Comparison of ENCODE assay signal across 9 mouse cellular contexts in the genomic region with DNA sequence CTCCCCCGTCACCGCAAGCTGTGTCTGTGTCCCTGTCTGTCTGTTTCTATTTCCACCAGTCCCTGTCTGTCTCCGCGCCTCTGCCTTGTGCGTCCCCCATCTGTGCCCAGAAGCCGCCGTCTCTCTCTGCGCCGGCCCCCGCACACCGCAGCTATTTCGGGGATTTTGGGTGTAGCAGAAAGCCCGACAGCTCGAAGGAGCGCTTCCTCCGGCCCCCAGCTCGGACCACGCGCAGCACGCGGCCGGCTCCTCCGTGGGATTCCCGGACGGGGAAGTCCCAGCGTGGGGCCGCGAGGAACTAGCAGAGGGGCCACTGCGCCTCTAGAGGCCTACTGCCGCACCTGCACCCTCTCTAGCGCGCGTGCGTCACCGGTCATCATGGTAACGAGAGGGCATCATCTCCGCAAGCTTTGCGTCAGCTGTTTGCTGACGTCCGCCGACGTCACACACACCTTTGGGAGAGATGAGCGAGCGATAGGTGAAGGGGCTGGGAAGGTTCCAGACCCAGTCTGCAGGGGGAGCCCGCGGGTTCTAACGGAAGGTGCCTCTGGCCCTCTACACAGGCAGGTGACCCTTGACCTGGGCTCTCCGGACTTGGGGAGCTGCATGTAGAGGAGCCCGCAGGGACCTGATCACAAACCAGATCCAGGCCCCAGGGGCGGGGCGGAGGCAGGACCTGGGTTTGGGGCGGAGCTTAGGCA. TPM values are rescaled to one million over a fixed set of nuclear protein-coding genes. Genes with fewer than 3 reads are reported as not detected.
DNase-seq lines count a peak whose midpoint lies in the region; ATAC-seq and TF ChIP-seq lines count a peak whose summit lies in the region.
"Had no signal": no experiment of that assay in that cellular context is flagged by ENCODE, and none has a peak within 500 bp of the region (broad histone marks: within the 10 kb centered on the region; RNA-seq: fewer than 3 reads in every experiment).

No protein-coding gene starts in this region.

- peak overlapping the region; percentile 89 for H3K4me2 ChIP-seq in embryonic facial prominence, embryonic 15.5 days (replicated peaks)
- peak overlapping the region; percentile 91 for H3K4me2 ChIP-seq in kidney, embryonic 15.5 days

- DNase-seq in 3T3-L1 (ENCODE audit: low read depth, low spot score) = peak; percentile 65
- peak; percentile 92 for DNase-seq in heart, embryonic 10.5 days (ENCODE audit: low spot score)
- DNase-seq in liver = peak; percentile 84
- DNase-seq in monocyte, adult 2 months (ENCODE audit: low read depth in 1 of 2, low spot score in 2 of 2) = peak; percentile 72 to 93
- DNase-seq in spleen, postnatal 14 days (ENCODE audit: low spot score in 2 of 2) = peak; percentile 67 to 80

- H3K9me3 ChIP-seq in embryonic facial prominence, embryonic 15.5 days (replicated peaks) = no peaks in the 10 kb centered on the region
- 0 out of 2 replicates have a peak, but pooled peaks cover 3% of the 10 kb centered on the region for H3K9me3 ChIP-seq in heart, embryonic 10.5 days
- 0 out of 2 replicates have a peak, but pooled peaks cover 3% of the 10 kb centered on the region for H3K9me3 ChIP-seq in kidney, embryonic 15.5 days (replicated peaks)

- peak; percentile 64 for ATAC-seq in embryonic facial prominence, embryonic 15.5 days (ENCODE audit: insufficient number of reproducible peaks, low FRiP score, low TSS enrichment, low read depth)
- peak; percentile 68 for ATAC-seq in kidney, embryonic 15.5 days (replicated peaks; ENCODE audit: low FRiP score)
- ATAC-seq: Patski had no signal

- WGBS in bone marrow, adult 2 months = under 1% methylated on average over 52 of the region's 52 CpGs
- WGBS in embryonic facial prominence, embryonic 15.5 days = under 1% methylated on average over 52 of the region's 52 CpGs
- 1% methylated on average over 52 of the region's 52 CpGs for WGBS in heart, embryonic 10.5 days
- WGBS in kidney, embryonic 15.5 days = under 1% methylated on average over 52 of the region's 52 CpGs

- peak overlapping the region; percentile 57 for H3K4me3 ChIP-seq in bone marrow, adult 2 months (replicated peaks; ENCODE audit: control insufficient read depth, low read depth, low read length)
- peak overlapping the region; percentile 62 for H3K4me3 ChIP-seq in embryonic facial prominence, embryonic 15.5 days (replicated peaks)
- H3K4me3 ChIP-seq in heart, embryonic 10.5 days = peak overlapping the region; percentile 79
- H3K4me3 ChIP-seq in kidney, embryonic 15.5 days (replicated peaks) = peak overlapping the region; percentile 64

- H3K9ac ChIP-seq in embryonic facial prominence, embryonic 15.5 days = peak overlapping the region; percentile 60
- peak overlapping the region; percentile 76 for H3K9ac ChIP-seq in kidney, embryonic 15.5 days

- H3K27me3 ChIP-seq in embryonic facial prominence, embryonic 15.5 days = peaks cover 42% of the 10 kb centered on the region
- H3K27me3 ChIP-seq in heart, embryonic 10.5 days (ENCODE audit: insufficient read depth, poor library complexity, severe bottlenecking) = peaks cover 48% of the 10 kb centered on the region
- peaks cover 43% of the 10 kb centered on the region for H3K27me3 ChIP-seq in kidney, embryonic 15.5 days
- H3K27me3 ChIP-seq: Patski had no signal

- no peaks in the 10 kb centered on the region for H3K36me3 ChIP-seq in embryonic facial prominence, embryonic 15.5 days
- no peaks in the 10 kb centered on the region for H3K36me3 ChIP-seq in heart, embryonic 10.5 days
- H3K36me3 ChIP-seq in kidney, embryonic 15.5 days = no peaks in the 10 kb centered on the region

- no peak overlapping the region; the same call in 1 of the 2 replicates for H3K27ac ChIP-seq in bone marrow, adult 2 months (ENCODE audit: control insufficient read depth, insufficient read depth, low read depth, low read length, poor library complexity)
- H3K27ac ChIP-seq in embryonic facial prominence, embryonic 15.5 days (replicated peaks) = no peak overlapping the region
- peak overlapping the region; percentile 93 for H3K27ac ChIP-seq in heart, embryonic 10.5 days
- H3K27ac ChIP-seq in kidney, embryonic 15.5 days = no peak overlapping the region

- TF ChIP-seq POLR2A in bone marrow, adult 2 months (IDR thresholded peaks at IDR 0.05; ENCODE audit: borderline replicate concordance, control insufficient read depth, low read depth, low read length) = no peak; the same call in 1 of the 2 replicates

- TF ChIP-seq CTCF in bone marrow, adult 2 months (IDR thresholded peaks at IDR 0.05; ENCODE audit: control insufficient read depth, insufficient read depth, low read length) = peak; percentile 92

- H3K4me1 ChIP-seq in bone marrow, adult 2 months (ENCODE audit: control insufficient read depth, insufficient read depth, low read length) = no peaks in the 10 kb centered on the region; the same call in 1 of the 2 replicates
- peaks cover 28% of the 10 kb centered on the region for H3K4me1 ChIP-seq in embryonic facial prominence, embryonic 15.5 days
- H3K4me1 ChIP-seq in heart, embryonic 10.5 days = peaks cover 38% of the 10 kb centered on the region
- peaks cover 35% of the 10 kb centered on the region for H3K4me1 ChIP-seq in kidney, embryonic 15.5 days

RNA-seq across cellular contexts. Expression of a gene that starts 4.2 kb away (rescaled TPM):
- 6.5 and 7.9 TPM in 2 replicates for polyA plus RNA-seq in bone marrow, adult 2 months (2011; ENCODE audit: insufficient read depth, insufficient read length, low replicate concordance, missing spikeins)
- polyA plus RNA-seq in embryonic facial prominence, embryonic 15.5 days (2015; fragmentation: Nextera tagmentation; extraction: Ambion mirVana) = 7.5 and 9.4 TPM in 2 replicates
- 7.5 and 9.0 TPM in 2 replicates for polyA plus RNA-seq in heart, embryonic 10.5 days (2016; fragmentation: Nextera tagmentation; extraction: Ambion mirVana)
- polyA plus RNA-seq in kidney, embryonic 15.5 days (2015; fragmentation: Nextera tagmentation; extraction: Ambion mirVana) = 12.6 and 12.7 TPM in 2 replicates

RNA-seq across cellular contexts. Expression of a gene that starts 11.6 kb away (rescaled TPM):
- polyA plus RNA-seq in bone marrow, adult 2 months (2011; ENCODE audit: insufficient read depth, insufficient read length, low replicate concordance, missing spikeins) = 29.6 and 51.1 TPM in 2 replicates
- 296 and 300 TPM in 2 replicates for polyA plus RNA-seq in embryonic facial prominence, embryonic 15.5 days (2015; fragmentation: Nextera tagmentation; extraction: Ambion mirVana)
- 286 and 333 TPM in 2 replicates for polyA plus RNA-seq in heart, embryonic 10.5 days (2016; fragmentation: Nextera tagmentation; extraction: Ambion mirVana)
- 332 and 351 TPM in 2 replicates for polyA plus RNA-seq in kidney, embryonic 15.5 days (2015; fragmentation: Nextera tagmentation; extraction: Ambion mirVana)

RNA-seq across cellular contexts. Expression of a gene that starts 30.3 kb away (rescaled TPM):
- polyA plus RNA-seq in bone marrow, adult 2 months (2011; ENCODE audit: insufficient read depth, insufficient read length, low replicate concordance, missing spikeins) = 15.0 and 27.9 TPM in 2 replicates
- polyA plus RNA-seq in embryonic facial prominence, embryonic 15.5 days (2015; fragmentation: Nextera tagmentation; extraction: Ambion mirVana) = 13.9 and 16.0 TPM in 2 replicates
- polyA plus RNA-seq in heart, embryonic 10.5 days (2016; fragmentation: Nextera tagmentation; extraction: Ambion mirVana) = 12.6 and 16.5 TPM in 2 replicates
- polyA plus RNA-seq in kidney, embryonic 15.5 days (2015; fragmentation: Nextera tagmentation; extraction: Ambion mirVana) = 12.7 and 15.5 TPM in 2 replicates
